Mouse (Mus musculus): Measurements from ENCODE around the gene Gm20458.

DNA sequence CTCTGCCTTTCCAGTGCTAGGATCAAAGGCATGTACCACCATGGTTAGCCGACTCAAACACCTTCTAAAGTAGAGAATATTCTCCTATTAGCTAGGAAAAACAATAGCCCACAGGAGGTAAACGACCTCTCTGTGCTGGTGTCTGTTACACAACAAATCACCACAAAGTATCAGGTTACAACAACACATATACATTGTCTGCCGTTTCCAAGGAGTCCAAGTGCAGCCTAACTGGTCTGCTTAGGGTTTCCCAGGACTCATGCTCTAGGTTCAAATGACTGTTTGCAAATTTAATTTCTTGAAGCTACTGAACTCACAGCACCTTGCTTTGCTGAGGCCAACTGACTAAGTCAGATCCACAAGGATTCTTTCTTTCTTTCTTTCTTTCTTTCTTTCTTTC lies 41.3 kb upstream of the Gm20458 start:
- TF ChIP-seq CTCF (IDR thresholded peaks at IDR 0.05) = no peak
- TF ChIP-seq EP300 (IDR thresholded peaks at IDR 0.05; ENCODE audit: insufficient read depth, low read depth, low read length) = no peak
- no peak for TF ChIP-seq POLR2A (IDR thresholded peaks at IDR 0.05; ENCODE audit: insufficient read depth, low read depth, low read length)

Data from heart, adult 2 months (tissue).